Mouse (Mus musculus) A20 (cell line): Measurements from ENCODE around the gene Itpka.
A peak's percentile ranks its signal among the peaks of the same experiment; 100 is the strongest.

Source experiments
- DNase-seq: peaks from one replicate; pipeline ENCODE4 v3.0.0-alpha.2; 2011; ENCODE audit warnings: low read depth, low spot score

Gene Itpka

GRCm38 (mm10) chr2:119757601-119758100 is 15.5 kb downstream of the Itpka start:
- peak; percentile 70 for DNase-seq

GRCm38 (mm10) chr2:119758101-119758843 is 16.1 kb downstream of the Itpka start:
- DNase-seq = peak; percentile 85

DNA sequence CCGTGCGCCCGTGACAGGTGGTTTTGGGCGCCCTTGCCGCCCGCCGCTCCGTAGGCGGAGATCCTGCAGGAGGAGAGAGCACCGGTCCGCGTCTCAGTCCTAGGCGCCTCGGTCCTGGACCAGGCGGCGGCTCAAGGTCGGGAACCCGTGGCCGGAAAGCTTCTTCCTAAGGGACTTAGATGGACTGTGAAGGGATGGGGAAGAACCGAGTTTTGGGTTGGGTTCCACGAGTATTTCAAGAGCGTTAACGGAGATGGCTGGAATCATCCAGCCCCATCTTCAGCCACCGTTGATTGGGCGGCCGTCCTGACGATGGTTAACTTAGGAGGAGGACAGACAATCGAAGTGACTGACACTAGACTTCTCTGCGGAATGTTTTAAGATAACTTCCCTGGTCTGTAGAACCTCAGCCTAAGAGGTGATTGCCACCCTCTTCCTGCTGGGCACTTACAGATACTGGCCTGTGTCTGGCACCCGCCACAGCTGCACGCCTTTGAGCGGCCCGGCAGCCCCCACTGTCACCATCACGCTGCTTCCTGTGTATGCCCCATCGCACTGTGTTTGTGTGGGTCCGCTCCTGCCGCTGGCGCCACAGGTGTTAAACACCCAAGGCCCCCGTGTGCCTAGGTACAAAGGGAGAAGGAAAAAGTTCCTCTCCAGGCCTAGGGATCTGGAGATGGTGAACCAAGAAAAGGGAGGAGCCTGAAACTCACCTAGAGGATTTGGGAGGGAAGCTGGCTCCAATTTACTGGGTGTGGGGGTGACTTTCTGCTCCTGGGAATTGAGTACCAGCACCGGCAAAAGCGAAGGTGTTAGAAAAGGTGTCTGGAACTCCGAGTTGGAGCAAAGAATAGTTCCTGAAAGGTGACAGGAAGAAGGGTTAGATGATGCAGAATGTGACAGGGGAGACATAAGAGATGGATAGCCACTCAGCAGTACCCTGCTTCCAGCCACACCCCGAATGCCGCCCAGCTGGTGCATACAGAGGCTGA is 17.0 kb downstream of the Itpka start:
- peak; percentile 82 for DNase-seq

DNA sequence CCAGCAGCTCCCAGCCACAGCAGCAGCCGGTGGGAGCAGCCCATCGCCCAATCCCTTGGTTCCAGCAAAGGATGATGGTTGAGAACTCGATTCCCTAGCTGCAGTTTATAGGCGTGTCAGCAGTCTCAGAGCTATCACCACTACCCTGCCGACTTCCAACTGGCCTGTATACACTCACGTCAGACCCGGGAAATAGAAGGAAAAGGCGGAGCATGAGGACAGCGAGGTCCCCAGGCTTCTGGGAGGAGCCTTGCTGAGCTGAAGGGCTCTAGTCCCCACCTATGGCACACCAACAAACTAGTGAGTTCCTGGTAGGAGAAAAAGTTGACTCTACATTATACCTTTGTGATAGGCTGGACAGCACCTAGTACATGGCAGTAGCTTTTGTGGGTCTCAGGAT is 18.1 kb downstream of the Itpka start, which contains the start of gene Ltk:
Ltk (minus strand) TSS at position 181 of the 400 bp plus-strand sequence.
- DNase-seq = no peak

DNA sequence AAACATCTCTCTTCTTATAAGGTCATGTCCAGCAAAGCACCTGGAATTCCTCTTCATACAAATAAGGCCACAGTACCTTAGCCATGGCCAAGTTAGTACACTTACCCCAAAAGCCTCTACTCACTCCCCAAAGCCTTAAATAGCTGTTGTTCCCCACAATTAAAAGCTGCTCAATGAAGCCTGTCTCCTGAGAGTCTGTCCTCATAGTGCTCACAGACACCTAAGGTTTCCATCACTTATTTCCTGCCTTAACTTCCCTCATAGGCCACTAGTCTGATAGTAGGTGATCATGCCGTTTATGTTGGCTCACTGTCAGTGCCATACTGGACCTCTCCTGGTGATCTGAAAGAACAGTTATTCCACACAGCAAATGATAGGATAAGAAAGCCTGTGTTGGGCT is 20.1 kb downstream of the Itpka start:
- no peak for DNase-seq

DNA sequence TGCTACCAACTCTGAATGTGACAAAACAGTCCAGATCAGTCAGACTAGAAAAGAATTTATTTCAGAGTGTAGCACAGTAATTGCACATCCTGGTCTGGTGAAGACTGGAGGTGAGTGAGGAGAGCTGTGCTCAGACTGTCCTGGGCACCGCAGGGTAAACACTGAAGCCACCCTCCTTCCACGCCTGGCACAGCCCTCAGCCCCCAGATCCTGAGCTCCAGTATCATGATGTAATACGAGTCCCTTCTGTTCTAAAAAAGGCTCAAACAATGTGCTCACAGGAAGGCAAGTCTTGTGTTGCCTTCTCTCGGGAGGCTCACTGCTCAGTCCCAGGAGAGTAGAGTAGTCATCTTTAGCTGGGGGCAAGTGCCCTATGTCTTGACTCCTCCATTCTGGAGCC is 21.8 kb downstream of the Itpka start:
- no peak for DNase-seq

- DNase-seq = peak; percentile 38
Measured at GRCm38 (mm10) chr2:119767246-119767645, 25.1 kb downstream of the Itpka start.

DNA sequence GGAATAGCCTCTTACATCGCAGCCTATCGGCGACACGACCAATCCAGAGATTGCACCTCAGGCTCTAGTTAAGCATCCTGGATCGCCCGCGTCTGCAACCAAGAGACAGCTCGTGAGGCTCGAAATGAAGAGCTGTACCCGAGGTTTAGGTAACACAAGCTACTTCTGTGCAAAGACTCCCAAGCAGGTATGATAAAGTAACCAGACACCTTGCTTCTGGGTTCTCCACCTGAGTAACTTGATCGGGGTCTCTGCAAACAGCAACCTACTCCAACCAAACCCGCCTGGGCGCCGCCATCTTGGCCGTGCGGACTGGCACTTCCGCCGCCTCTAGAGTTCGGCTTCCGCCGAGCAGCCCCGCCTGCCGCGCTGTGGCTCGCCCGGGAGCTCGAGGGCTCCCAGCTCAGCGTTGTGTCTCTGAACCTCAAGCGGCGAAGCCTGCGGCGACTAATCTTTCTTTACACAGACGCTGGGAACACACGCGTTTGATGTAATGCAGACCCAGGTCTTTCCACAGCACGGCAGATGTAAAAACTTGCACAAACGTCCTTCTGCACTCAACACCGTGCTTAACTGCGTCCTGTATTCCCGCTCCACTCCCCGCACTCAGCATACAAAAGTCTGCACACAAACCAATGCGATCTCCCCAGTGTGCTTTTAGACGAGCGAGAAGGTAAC is 45.2 kb downstream of the Itpka start, which contains the start of gene Rpap1:
Rpap1 (minus strand) TSS at position 332 of the 678 bp plus-strand sequence.
- DNase-seq = peak; percentile 89

GRCm38 (mm10) chr2:119789996-119790395 is 47.9 kb downstream of the Itpka start:
- DNase-seq = no peak

DNA sequence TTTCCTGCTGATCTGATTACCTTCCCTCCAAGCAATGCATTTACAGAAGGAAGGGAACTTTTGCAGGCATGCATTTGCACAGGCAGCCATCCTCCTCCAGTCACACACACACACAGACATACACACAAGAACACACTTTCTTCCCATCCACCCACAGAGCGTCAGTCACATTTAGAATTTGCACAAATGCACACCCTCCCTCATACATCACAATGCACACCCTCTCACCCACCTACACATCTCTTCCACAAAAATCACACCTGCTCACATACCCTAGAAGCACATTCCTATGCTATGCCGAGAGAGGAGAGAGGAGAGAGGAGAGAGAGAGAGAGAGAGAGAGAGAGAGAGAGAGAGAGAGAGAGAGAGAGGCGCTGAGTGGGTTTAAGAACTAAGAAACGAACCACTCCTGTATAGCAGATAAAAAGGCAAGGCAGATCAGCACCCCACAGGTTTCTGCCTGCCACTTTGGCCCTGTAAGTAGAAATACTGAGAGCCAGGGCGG is 55.2 kb downstream of the Itpka start, which contains the start of gene Tyro3:
Tyro3 (plus strand) TSS at position 455 of the 505 bp plus-strand sequence.
- DNase-seq = no peak

GRCm38 (mm10) chr2:119798246-119798927 is 56.2 kb downstream of the Itpka start:
- DNase-seq = peak; percentile 75

DNA sequence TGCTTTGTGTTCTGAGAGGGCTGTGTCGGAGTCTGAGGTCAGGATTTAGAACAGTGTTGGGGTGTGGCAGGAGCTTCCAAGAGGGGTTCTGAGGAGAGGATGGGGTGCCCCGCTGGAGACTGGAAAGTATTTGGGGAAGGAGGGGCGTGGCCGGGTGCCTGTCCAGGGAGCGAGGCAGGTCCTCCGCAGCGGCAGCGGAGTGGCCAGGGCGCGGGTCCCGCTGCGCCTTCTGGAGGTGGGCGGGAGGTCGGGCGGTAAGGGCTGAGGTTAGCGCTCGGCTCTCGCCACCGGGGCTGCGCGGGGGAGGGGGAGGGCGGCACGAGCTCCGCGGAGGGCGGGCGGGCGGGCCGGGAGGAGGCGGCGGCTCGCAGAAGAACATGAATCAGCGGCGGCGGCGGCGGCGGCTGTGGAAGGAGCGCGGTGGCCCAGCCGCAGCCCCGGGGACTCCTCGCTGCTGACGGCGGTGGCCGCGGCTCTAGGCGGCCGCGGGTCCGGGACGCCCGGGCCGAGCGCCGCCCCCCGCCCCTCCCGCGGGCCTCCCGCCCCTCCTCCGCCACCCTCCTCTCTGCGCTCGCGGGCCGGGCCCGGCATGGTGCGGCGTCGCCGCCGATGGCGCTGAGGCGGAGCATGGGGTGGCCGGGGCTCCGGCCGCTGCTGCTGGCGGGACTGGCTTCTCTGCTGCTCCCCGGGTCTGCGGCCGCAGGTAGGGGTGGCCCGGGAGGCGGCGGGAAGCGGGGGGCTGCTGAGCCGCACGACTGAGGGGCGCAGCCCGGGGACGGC is 57.2 kb downstream of the Itpka start:
- DNase-seq = peak; percentile 59

- DNase-seq = peak; percentile 63
Measured at GRCm38 (mm10) chr2:119799961-119800550, 57.9 kb downstream of the Itpka start.
